Mouse (Mus musculus): Measurements from ENCODE around the gene Prkcb.

GRCm38 (mm10) chr7:122409945-122410344 lies 121.4 kb downstream of the Prkcb start:
- no peak for TF ChIP-seq GATA1 (IDR thresholded peaks at IDR 0.05; ENCODE audit: borderline replicate concordance, low read length)
- TF ChIP-seq FLI1 (IDR thresholded peaks at IDR 0.05; ENCODE audit: low read length) = no peak

All from megakaryocyte, embryonic 14.5 days (primary cell).